Mouse (Mus musculus): ENCODE data around the gene Vldlr. TPM values are rescaled to one million over a fixed set of nuclear protein-coding genes. Genes with fewer than 3 reads are reported as not detected.

Gene Vldlr
- total and polyA plus RNA-seq, 3 experiments, result not detected

DNA sequence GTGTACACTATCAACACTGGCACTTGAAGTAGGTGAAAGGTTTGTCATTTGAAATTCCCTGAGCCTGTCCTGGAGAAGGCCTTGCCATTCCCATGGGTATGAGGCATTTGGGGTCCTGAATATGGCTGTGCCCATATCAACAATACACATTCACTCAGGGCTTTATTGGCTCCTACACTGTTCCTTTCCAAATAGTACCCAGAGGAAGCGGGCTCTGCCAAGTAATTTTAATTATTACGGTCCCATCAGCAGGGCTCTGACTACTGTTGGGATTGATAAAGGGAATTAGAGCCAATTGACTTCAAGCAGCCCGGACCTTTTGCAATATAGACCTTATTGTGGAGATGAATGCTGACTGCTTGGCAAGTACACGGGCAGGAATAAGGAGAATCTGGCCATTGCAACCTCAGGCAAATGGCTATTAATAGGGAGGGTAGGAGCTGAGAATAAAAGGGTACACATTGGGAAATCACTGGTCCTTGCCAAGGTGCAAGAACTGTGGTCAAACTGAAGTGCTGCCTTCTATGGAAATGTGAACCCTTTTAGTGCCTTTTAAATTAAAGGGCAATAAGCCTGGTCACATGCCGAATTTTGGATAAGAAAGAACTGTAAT is 38.0 kb upstream of the Vldlr start:
- DNase-seq (ENCODE audit: low read depth, low spot score), result no peak
- no peaks in the 10 kb centered on the region for H3K4me1 ChIP-seq (ENCODE audit: control insufficient read depth in 1 of 2, insufficient read depth in 2 of 2, low read length in 2 of 2)
- H3K9ac ChIP-seq (ENCODE audit: control insufficient read depth, low read depth, low read length, poor library complexity, severe bottlenecking), result no peak overlapping the region
- no peak for TF ChIP-seq E2F4 (IDR thresholded peaks at IDR 0.05; ENCODE audit: borderline replicate concordance, low read depth, low read length)
- no peak for TF ChIP-seq NRF1 (IDR thresholded peaks at IDR 0.05; ENCODE audit: insufficient read depth, low read depth, low read length, poor library complexity, severe bottlenecking)
- TF ChIP-seq TAL1 (IDR thresholded peaks at IDR 0.05; ENCODE audit: low read length), result no peak
- no peak for TF ChIP-seq MEF2A (IDR thresholded peaks at IDR 0.05; ENCODE audit: extremely low read depth, insufficient replicate concordance, low read depth, low read length, poor library complexity, severe bottlenecking)
- TF ChIP-seq GATA1 (IDR thresholded peaks at IDR 0.05; ENCODE audit: low read depth, low read length), result no peak
- TF ChIP-seq ZC3H11A (IDR thresholded peaks at IDR 0.05; ENCODE audit: low read depth, low read length), result no peak
- no peak for TF ChIP-seq POLR2AphosphoS5 (IDR thresholded peaks at IDR 0.05; ENCODE audit: borderline replicate concordance, low read depth, low read length)
- TF ChIP-seq RAD21 (IDR thresholded peaks at IDR 0.05; ENCODE audit: low read depth, low read length), result no peak
- no peak for TF ChIP-seq MAZ (IDR thresholded peaks at IDR 0.05; ENCODE audit: low read depth, low read length)
- no peak for TF ChIP-seq EP300 (IDR thresholded peaks at IDR 0.05; ENCODE audit: low read depth in 1 of 2, low read length in 2 of 2)
- TF ChIP-seq UBTF (IDR thresholded peaks at IDR 0.05; ENCODE audit: borderline replicate concordance, insufficient read depth, low read depth, low read length), result no peak
- no peak for TF ChIP-seq POLR2AphosphoS2 (IDR thresholded peaks at IDR 0.05; ENCODE audit: low read length)
- no peak for TF ChIP-seq NELFE (IDR thresholded peaks at IDR 0.05; ENCODE audit: low read depth, low read length)
- TF ChIP-seq MXI1 (IDR thresholded peaks at IDR 0.05; ENCODE audit: low read depth, low read length), result no peak
- TF ChIP-seq MYB (IDR thresholded peaks at IDR 0.05; ENCODE audit: low read depth, low read length), result no peak
- TF ChIP-seq USF1 (IDR thresholded peaks at IDR 0.05; ENCODE audit: low read depth, low read length), result no peak
- H3K4me3 ChIP-seq (ENCODE audit: control insufficient read depth in 1 of 2, insufficient read depth in 1 of 2, low read depth in 2 of 2, low read length in 2 of 2), result no peak overlapping the region
- H3K9me3 ChIP-seq (replicated peaks; ENCODE audit: insufficient read depth, low read length), result no peaks in the 10 kb centered on the region
- H3K27me3 ChIP-seq (ENCODE audit: control insufficient read depth in 1 of 2, insufficient read depth in 2 of 2, low read length in 2 of 2), result no peaks in the 10 kb centered on the region
- no peaks in the 10 kb centered on the region for H3K36me3 ChIP-seq (ENCODE audit: control insufficient read depth in 1 of 2, insufficient read depth in 2 of 2, low read length in 2 of 2)
- H3K79me2 ChIP-seq (ENCODE audit: control insufficient read depth, insufficient read depth, low read length, poor library complexity), result no peaks in the 10 kb centered on the region
- no peak overlapping the region for H3K27ac ChIP-seq (ENCODE audit: control insufficient read depth, low read depth, low read length)

GRCm38 (mm10) chr19:27180351-27181122 is 35.7 kb upstream of the Vldlr start:
- no peak for TF ChIP-seq SIN3A (IDR thresholded peaks at IDR 0.05; ENCODE audit: low read length)
- Histone ChIP-seq H3K79me2 (ENCODE audit: control insufficient read depth, insufficient read depth, low read length, poor library complexity) (no peaks in the 10 kb centered on the region), H3K4me1 (ENCODE audit: control insufficient read depth in 1 of 2, insufficient read depth in 2 of 2, low read length in 2 of 2) (no peaks in the 10 kb centered on the region), H3K9ac (ENCODE audit: control insufficient read depth, low read depth, low read length, poor library complexity, severe bottlenecking) (no peak overlapping the region), H3K36me3 (ENCODE audit: control insufficient read depth in 1 of 2, insufficient read depth in 2 of 2, low read length in 2 of 2) (no peaks in the 10 kb centered on the region), H3K27ac (ENCODE audit: control insufficient read depth, low read depth, low read length) (no peak overlapping the region), H3K27me3 (ENCODE audit: control insufficient read depth in 1 of 2, insufficient read depth in 2 of 2, low read length in 2 of 2) (no peaks in the 10 kb centered on the region), H3K4me3 (ENCODE audit: control insufficient read depth in 1 of 2, insufficient read depth in 1 of 2, low read depth in 2 of 2, low read length in 2 of 2) (no peak overlapping the region), H3K9me3 (replicated peaks; ENCODE audit: insufficient read depth, low read length) (no peaks in the 10 kb centered on the region)
- no peak for DNase-seq (ENCODE audit: low read depth, low spot score)
